Mouse (Mus musculus): Measurements from ENCODE around the gene Satb2.

DNA sequence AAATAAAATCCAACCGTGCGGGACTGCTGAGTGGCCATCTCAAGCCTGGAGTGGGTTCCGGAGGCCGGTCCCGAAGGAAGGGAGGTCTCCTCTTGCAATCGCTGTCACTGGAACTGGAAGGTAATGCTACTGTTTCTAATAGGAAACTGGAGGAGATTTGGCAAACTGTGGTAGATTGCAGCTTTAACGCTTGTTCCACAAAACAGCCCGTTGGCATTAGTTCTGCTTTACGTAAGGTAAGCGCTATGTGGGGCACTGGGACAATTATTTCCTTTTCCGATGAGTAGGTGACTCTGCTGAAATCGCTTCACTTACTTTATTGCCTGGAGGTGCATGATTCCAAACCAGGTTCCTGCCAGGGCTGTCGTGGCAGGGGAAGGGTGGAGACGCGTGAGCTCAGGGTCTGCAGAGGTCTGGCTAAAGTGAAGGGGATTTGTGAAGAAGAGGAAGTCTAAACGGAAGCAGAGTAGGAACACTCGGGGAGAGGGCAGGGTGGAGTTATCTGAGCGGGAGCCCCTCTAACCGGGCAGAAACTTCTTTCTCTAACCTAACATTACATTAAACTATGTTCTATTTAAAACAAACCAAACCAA is 183.3 kb downstream of the Satb2 start:
- TF ChIP-seq CTCF (IDR thresholded peaks at IDR 0.05; ENCODE audit: extremely low read depth, insufficient read depth, low read length), result no peak
- no peak for TF ChIP-seq POLR2A (IDR thresholded peaks at IDR 0.05; ENCODE audit: extremely low read depth, insufficient read depth, low read length)
